Mouse (Mus musculus) lung, postnatal 0 days (tissue): Measurements from ENCODE around the gene Abcc9. TPM values are rescaled to one million over a fixed set of nuclear protein-coding genes. Genes with fewer than 3 reads are reported as not detected.
"Not testable (repeated sequence)": the region's sequence is repeated elsewhere in the genome, so short reads cannot be mapped to it uniquely, and the experiment has no call there.

ENCODE experiments used
- ATAC-seq: fragments of 200-750 bp; cut with Nextera tagmentation; 2 replicates; pipeline ENCODE4 v1.8.0; 2017; ENCODE audit warnings: moderate library complexity
- DNase-seq: peaks from one replicate; pipeline ENCODE4 v3.0.0-alpha.2; 2016; ENCODE audit warnings: low spot score
- H3K27ac ChIP-seq: fragments of 300-500 bp; sonication (generic); 2 replicates; pipeline ENCODE4 v1.5.1; 2014; ENCODE audit warnings: antibody characterized with exemption, mild to moderate bottlenecking, low read length, mixed read lengths
- H3K27me3 ChIP-seq: fragments of 300-500 bp; sonication (generic); replicated peaks from 2 replicates; pipeline ENCODE4 v1.6.1; 2014; ENCODE audit warnings: low read length, mixed read lengths; ENCODE audit not compliant: insufficient read depth
- H3K36me3 ChIP-seq: fragments of 300-500 bp; sonication (generic); 2 replicates; pipeline ENCODE4 v1.6.1; 2014; ENCODE audit warnings: low read length, mixed read lengths; ENCODE audit not compliant: insufficient read depth
- H3K4me1 ChIP-seq: fragments of 300-500 bp; sonication (generic); 2 replicates; pipeline ENCODE4 v1.6.1; 2014; ENCODE audit warnings: antibody characterized with exemption, low read depth, low read length, mixed read lengths; ENCODE audit not compliant: insufficient read depth
- H3K4me2 ChIP-seq: fragments of 300-500 bp; sonication (generic); replicated peaks from 2 replicates; pipeline ENCODE4 v1.6.1; 2014; ENCODE audit warnings: low read depth, mild to moderate bottlenecking, low read length, moderate library complexity, mixed read lengths
- H3K4me3 ChIP-seq: fragments of 300-500 bp; sonication (generic); 2 replicates; pipeline ENCODE4 v1.5.1; 2014; ENCODE audit warnings: low read depth, low read length
- H3K9ac ChIP-seq: fragments of 300-500 bp; sonication (generic); replicated peaks from 2 replicates; pipeline ENCODE4 v1.6.1; 2014; ENCODE audit warnings: low read depth, mild to moderate bottlenecking
- H3K9me3 ChIP-seq: fragments of 300-500 bp; sonication (generic); 2 replicates; pipeline ENCODE4 v1.6.1; 2016; ENCODE audit warnings: low read length, mixed read lengths
- CTCF ChIP-seq: IDR thresholded peaks from 2 replicates; pipeline ENCODE4 v1.5.1; 2016; ENCODE audit warnings: antibody characterized with exemption, mild to moderate bottlenecking
- EP300 ChIP-seq: IDR thresholded peaks from 2 replicates; pipeline ENCODE4 v1.6.1; 2016; ENCODE audit warnings: antibody characterized with exemption, mild to moderate bottlenecking, control low read depth
- WGBS: fragments of 180-500 bp; shearing (Covaris S2); extraction: QIAGEN DNeasy Blood & Tissue Kit; methylation state at CpG from one replicate; pipeline ENCODE4 v1.1.7; 2014; 5-methylcytosine and 5-hydroxymethylcytosine counted together
- polyA plus RNA-seq: library from polyadenylated mRNA; unstranded; fragments of >200 nt; fragmentation: Nextera tagmentation; extraction: Ambion mirVana; gene quantifications from 2 replicates; pipeline ENCODE4 v1.2.1, GENCODE M21; 2015

Gene Abcc9
- polyA plus RNA-seq, 1 experiment from 2014 or later, result 2.4 TPM

DNA sequence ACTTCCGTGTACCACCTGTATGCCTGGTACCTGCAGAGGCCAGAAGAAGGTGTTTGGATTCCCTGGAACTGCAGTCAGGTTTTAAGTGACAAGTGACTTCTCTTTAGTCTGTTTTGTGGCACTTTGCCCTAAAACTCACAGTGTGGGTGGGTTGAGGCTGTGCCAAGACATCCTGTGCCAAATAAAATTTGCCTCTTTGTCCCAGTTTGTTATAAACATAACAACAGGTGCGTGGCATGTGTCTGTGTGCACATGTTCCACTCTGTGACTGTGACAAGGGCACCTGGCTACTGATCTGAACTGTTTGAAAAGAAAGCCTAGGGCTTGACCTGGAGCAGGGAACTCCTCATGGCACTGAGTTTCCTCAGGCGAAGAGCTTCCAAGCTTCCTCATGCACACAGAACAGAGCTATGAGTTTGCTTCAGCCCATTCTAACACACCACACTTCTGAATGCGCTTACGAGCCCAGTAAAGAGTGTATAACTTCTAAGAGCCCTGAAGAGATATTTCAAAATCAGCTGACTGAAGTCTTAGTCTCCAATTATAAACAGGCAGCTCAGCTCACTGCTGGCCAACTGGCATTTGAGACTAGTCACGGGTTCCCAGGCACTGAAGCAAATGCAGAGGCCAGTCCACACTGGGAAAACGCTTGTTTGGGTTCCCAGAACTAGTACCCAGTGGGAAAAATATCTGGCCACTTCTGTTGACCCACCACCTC, 34.3 kb downstream of the Abcc9 start:
- peak; percentile 20 for DNase-seq
- Histone ChIP-seq H3K27ac (no peak overlapping the region), H3K9ac (no peak overlapping the region), H3K9me3 (no peaks in the 10 kb centered on the region), H3K4me3 (no peak overlapping the region), H3K27me3 (no peaks in the 10 kb centered on the region), H3K36me3 (no peaks in the 10 kb centered on the region), H3K4me1 (no peaks in the 10 kb centered on the region), H3K4me2 (no peak overlapping the region)
- WGBS, result 65% methylated on average over 7 of the region's 7 CpGs
- peak; percentile 33 for ATAC-seq
- TF ChIP-seq CTCF (no peak), EP300 (no peak)

DNA sequence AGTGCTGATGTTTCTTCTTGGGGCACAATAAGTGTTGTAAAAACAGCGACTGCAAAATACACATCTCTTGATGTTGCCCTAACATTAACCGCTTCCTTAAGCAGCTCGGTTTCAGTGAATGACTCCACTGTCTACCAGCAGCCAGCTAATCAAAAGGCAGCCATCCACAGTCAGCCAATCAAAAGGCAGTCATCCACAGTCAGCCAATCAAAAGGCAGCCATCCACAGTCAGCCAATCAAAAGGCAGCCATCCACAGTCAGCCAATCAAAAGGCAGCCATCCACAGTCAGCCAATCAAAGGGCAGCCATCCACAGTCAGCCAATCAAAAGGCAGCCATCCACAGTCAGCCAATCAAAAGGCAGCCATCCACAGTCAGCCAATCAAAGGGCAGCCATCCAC, 40.1 kb downstream of the Abcc9 start:
- 92% methylated on average over 3 of the region's 3 CpGs for WGBS
- H3K9me3 ChIP-seq, ATAC-seq, H3K27ac ChIP-seq, DNase-seq, H3K4me2 ChIP-seq, H3K4me3 ChIP-seq, H3K9ac ChIP-seq, H3K36me3 ChIP-seq, H3K4me1 ChIP-seq, H3K27me3 ChIP-seq: not testable (repeated sequence)

DNA sequence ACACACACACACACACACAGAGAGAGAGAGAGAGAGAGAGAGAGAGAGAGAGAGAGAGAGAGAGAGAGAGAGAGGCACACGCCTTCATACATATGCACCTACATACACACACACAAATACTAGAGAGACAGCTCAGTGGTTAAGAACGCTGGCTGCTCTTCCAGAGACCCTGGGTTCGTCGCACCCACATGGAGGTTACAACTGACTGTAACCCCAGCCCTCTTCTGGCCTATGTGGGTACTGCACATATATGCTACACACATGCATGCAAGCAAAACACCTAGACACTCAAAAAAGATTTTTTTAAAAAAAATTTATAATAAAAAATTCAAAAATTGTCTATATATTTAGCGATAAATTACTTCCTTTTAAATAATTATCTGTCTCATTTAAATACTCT, 43.1 kb downstream of the Abcc9 start:
- Histone ChIP-seq H3K9me3 (no peaks in the 10 kb centered on the region), H3K27ac (no peak overlapping the region), H3K27me3 (no peaks in the 10 kb centered on the region), H3K36me3 (no peaks in the 10 kb centered on the region), H3K4me1 (no peaks in the 10 kb centered on the region), H3K4me3 (no peak overlapping the region), H3K4me2 (no peak overlapping the region), H3K9ac (no peak overlapping the region)
- WGBS, result 66% methylated on average over 5 of the region's 5 CpGs
- ATAC-seq (no peak), DNase-seq (no peak)
- TF ChIP-seq EP300 (no peak), CTCF (peak; percentile 50)

DNA sequence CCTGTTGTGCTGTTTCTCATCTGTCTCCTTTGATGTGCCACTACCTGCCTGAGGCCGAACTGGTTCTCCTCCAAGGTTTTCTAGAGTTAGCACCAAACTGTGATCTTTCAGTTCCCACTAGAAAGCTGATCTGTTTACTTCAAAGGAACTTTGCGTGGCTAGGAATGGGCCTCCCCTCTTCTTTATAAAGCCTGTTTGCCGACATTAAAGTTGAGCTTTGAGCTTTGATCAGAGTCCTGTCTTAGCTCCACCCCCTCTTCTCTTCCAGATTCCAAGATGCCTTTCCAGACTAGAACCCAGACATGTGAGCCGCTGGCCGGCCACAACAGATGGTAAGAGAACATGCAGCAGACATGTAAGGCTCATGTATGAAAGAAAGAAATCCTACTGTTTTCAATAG, 47.6 kb downstream of the Abcc9 start:
- 29% methylated on average over 5 of the region's 5 CpGs for WGBS
- Histone ChIP-seq H3K4me2 (no peak overlapping the region), H3K4me1 (no peaks in the 10 kb centered on the region), H3K9me3 (no peaks in the 10 kb centered on the region), H3K27ac (no peak overlapping the region), H3K27me3 (no peaks in the 10 kb centered on the region), H3K4me3 (no peak overlapping the region), H3K9ac (no peak overlapping the region), H3K36me3 (no peaks in the 10 kb centered on the region)
- no peak for TF ChIP-seq CTCF
- no peak for TF ChIP-seq EP300
- ATAC-seq (no peak), DNase-seq (no peak)

DNA sequence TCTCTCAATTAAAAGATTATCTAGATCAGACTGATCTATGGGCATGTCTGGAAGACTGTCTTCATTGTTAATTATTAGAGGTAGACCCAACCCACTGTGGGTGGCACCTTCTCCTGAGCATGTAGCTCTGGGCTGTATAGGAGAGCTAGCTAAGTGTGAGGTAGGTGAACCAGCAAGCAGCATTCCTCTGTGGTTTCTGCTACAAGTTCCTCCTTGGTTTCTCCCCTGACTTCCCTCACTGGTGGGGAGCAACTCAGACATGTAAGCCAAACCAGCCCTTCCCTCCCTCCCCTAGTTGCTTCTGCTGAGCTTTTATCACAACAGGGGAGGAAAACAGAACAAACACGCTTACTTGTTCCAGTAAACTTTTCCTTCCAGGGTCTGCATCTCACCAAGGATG, 49.9 kb downstream of the Abcc9 start:
- WGBS, result 75% methylated on average over 1 of the region's 1 CpGs
- no peak overlapping the region for H3K27ac ChIP-seq
- H3K9ac ChIP-seq, result no peak overlapping the region
- H3K36me3 ChIP-seq, result no peaks in the 10 kb centered on the region
- DNase-seq (no peak), ATAC-seq (no peak)
- H3K9me3 ChIP-seq, result no peaks in the 10 kb centered on the region
- no peak overlapping the region for H3K4me3 ChIP-seq
- H3K27me3 ChIP-seq, result no peaks in the 10 kb centered on the region
- no peak for TF ChIP-seq EP300
- TF ChIP-seq CTCF, result no peak
- H3K4me2 ChIP-seq, result no peak overlapping the region
- no peaks in the 10 kb centered on the region for H3K4me1 ChIP-seq

DNA sequence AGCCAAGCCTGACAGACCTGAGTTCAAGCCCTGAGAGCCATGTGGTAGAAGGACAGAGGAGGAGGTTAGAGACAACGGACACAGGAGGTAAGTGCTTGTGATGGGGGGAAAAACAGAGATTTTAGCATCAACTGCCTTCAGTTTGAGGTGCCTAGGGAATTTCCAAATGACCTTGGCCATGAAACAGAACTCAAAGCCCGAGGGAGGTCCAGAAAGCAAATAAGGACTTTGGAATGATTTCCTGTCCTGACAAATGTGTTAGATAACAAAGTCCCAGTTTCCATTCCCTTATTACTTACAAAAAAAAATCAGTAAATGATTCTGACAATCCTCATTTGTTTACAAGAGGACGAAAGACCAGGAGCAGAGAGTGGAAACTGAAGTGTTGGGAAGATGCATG, 52.8 kb downstream of the Abcc9 start:
- no peaks in the 10 kb centered on the region for H3K9me3 ChIP-seq
- no peak overlapping the region for H3K4me2 ChIP-seq
- H3K9ac ChIP-seq, result no peak overlapping the region
- ATAC-seq (no peak), DNase-seq (no peak)
- H3K27me3 ChIP-seq, result no peaks in the 10 kb centered on the region
- WGBS, result 47% methylated on average over 3 of the region's 3 CpGs
- no peak overlapping the region for H3K4me3 ChIP-seq
- H3K27ac ChIP-seq, result no peak overlapping the region
- TF ChIP-seq CTCF (no peak), EP300 (no peak)
- H3K36me3 ChIP-seq, result no peaks in the 10 kb centered on the region
- H3K4me1 ChIP-seq, result no peaks in the 10 kb centered on the region

DNA sequence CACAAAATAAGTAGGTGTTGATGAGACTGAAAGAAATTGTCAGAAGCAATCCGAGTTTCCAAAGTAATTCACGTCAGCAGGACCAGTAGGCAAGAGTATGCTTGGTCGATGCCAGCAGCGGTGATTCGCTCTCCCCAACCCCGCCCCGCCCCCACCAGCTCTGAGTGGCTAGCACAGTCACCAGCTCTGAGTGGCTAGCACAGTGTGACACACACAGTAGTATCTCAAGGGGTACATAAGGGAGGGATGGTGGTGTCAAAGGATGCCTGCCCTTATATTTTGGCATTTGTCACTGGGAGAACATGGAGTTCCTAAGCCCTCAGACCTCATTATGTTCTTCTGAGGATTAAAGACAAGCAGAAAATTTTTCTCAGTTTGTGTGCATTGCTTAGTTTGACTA, 56.6 kb downstream of the Abcc9 start:
- Histone ChIP-seq H3K27ac (no peak overlapping the region), H3K27me3 (no peaks in the 10 kb centered on the region), H3K4me3 (no peak overlapping the region), H3K9me3 (no peaks in the 10 kb centered on the region), H3K36me3 (no peaks in the 10 kb centered on the region), H3K4me2 (no peak overlapping the region), H3K9ac (no peak overlapping the region), H3K4me1 (no peaks in the 10 kb centered on the region)
- ATAC-seq (no peak), DNase-seq (no peak)
- WGBS, result 59% methylated on average over 7 of the region's 7 CpGs
- TF ChIP-seq EP300 (no peak), CTCF (no peak)
